Comparison of ENCODE assay signal across 38 mouse cellular contexts in genomic region chr13:59689843-59690242, GRCm38 (mm10). TPM values are rescaled to one million over a fixed set of nuclear protein-coding genes. Genes with fewer than 3 reads are reported as not detected.
"Had no signal": no experiment of that assay in that cellular context is flagged by ENCODE, and none has a peak within 500 bp of the region (broad histone marks: within the 10 kb centered on the region; RNA-seq: fewer than 3 reads in every experiment).

No protein-coding gene starts in this region.

- H3K4me1 ChIP-seq: embryonic facial prominence, embryonic 12.5 days; embryonic facial prominence, embryonic 13.5 days; embryonic facial prominence, embryonic 15.5 days; forebrain, embryonic 13.5 days; forebrain, embryonic 15.5 days had no signal

- H3K9me3 ChIP-seq: embryonic facial prominence, embryonic 12.5 days; embryonic facial prominence, embryonic 13.5 days; embryonic facial prominence, embryonic 15.5 days; forebrain, embryonic 13.5 days; forebrain, embryonic 15.5 days had no signal

- H3K4me3 ChIP-seq: embryonic facial prominence, embryonic 10.5 days; embryonic facial prominence, embryonic 12.5 days; embryonic facial prominence, embryonic 13.5 days; embryonic facial prominence, embryonic 15.5 days; erythroblast, embryonic 14.5 days; forebrain, embryonic 10.5 days; forebrain, embryonic 12.5 days; forebrain, embryonic 13.5 days; forebrain, embryonic 15.5 days; gastrocnemius, adult 2 months had no signal

- H3K36me3 ChIP-seq: embryonic facial prominence, embryonic 10.5 days; embryonic facial prominence, embryonic 12.5 days; embryonic facial prominence, embryonic 13.5 days; embryonic facial prominence, embryonic 15.5 days; forebrain, embryonic 10.5 days; forebrain, embryonic 12.5 days; forebrain, embryonic 15.5 days had no signal

- DNase-seq: cerebellum, adult 2 months; cerebellum, adult 8-10 months; cerebellum, adult 9-10 months; cerebellum, adult 9-11 months; cerebellum, postnatal 10 days; cerebellum, postnatal 14 days; cerebellum, postnatal 25 days; cerebellum, postnatal 36 days; embryo, embryonic 11 days; forebrain, postnatal 0 days; gastrocnemius, adult 2 months; gastrocnemius, postnatal 10 days; gastrocnemius, postnatal 14 days; gastrocnemius, postnatal 25 days; gastrocnemius, postnatal 36 days; heart, adult 11 months; heart, adult 18-20 months had no signal

- H3K4me2 ChIP-seq: embryonic facial prominence, embryonic 12.5 days; embryonic facial prominence, embryonic 13.5 days; embryonic facial prominence, embryonic 15.5 days; forebrain, embryonic 12.5 days; forebrain, embryonic 13.5 days; forebrain, embryonic 15.5 days had no signal

- H3K27ac ChIP-seq: embryonic facial prominence, embryonic 10.5 days; embryonic facial prominence, embryonic 12.5 days; embryonic facial prominence, embryonic 13.5 days; embryonic facial prominence, embryonic 15.5 days; forebrain, embryonic 10.5 days; forebrain, embryonic 12.5 days; forebrain, embryonic 13.5 days; forebrain, embryonic 15.5 days; gastrocnemius, adult 2 months had no signal

- ATAC-seq: forebrain, embryonic 13.5 days; forebrain, embryonic 14.5 days; forebrain, embryonic 15.5 days; forebrain, embryonic 16.5 days; forebrain, postnatal 0 days had no signal

- H3K27me3 ChIP-seq: embryonic facial prominence, embryonic 12.5 days; embryonic facial prominence, embryonic 13.5 days; embryonic facial prominence, embryonic 15.5 days; forebrain, embryonic 12.5 days; forebrain, embryonic 13.5 days; forebrain, embryonic 15.5 days had no signal

- H3K9ac ChIP-seq: embryonic facial prominence, embryonic 12.5 days; embryonic facial prominence, embryonic 13.5 days; embryonic facial prominence, embryonic 15.5 days; forebrain, embryonic 12.5 days; forebrain, embryonic 13.5 days; forebrain, embryonic 15.5 days; forebrain, postnatal 0 days had no signal

RNA-seq across cellular contexts. Expression of gene 4921517D22Rik, which starts 4.1 kb away (rescaled TPM):
- total RNA-seq: common myeloid progenitor, adult 5-6 weeks; forebrain, postnatal 0 days; gastrocnemius, adult 18-20 months; gastrocnemius, adult 2 months; gastrocnemius, adult 8-10 months; gastrocnemius, postnatal 10 days; gastrocnemius, postnatal 14 days; gastrocnemius, postnatal 25 days; gastrocnemius, postnatal 36 days; gastrocnemius, postnatal 4 days; granulocyte monocyte progenitor cell, adult 5-6 weeks; heart, adult 18-20 months had no signal
- polyA plus RNA-seq: cerebellum, adult 2 months; cortical plate, adult 2 months; embryonic facial prominence, embryonic 10.5 days; embryonic facial prominence, embryonic 11.5 days; embryonic facial prominence, embryonic 12.5 days; embryonic facial prominence, embryonic 13.5 days; embryonic facial prominence, embryonic 14.5 days; embryonic facial prominence, embryonic 15.5 days; erythroblast, embryonic 14.5 days; forebrain, embryonic 10.5 days; forebrain, embryonic 11.5 days; forebrain, embryonic 12.5 days; forebrain, embryonic 13.5 days; forebrain, embryonic 14.5 days; forebrain, embryonic 15.5 days; forebrain, embryonic 16.5 days; forebrain, postnatal 0 days; frontal cortex, adult 2 months had no signal

RNA-seq across cellular contexts. Expression of gene Spata31d1a, which starts 20.3 kb away (rescaled TPM):
- total RNA-seq: common myeloid progenitor, adult 5-6 weeks; forebrain, postnatal 0 days; gastrocnemius, adult 18-20 months; gastrocnemius, adult 2 months; gastrocnemius, adult 8-10 months; gastrocnemius, postnatal 10 days; gastrocnemius, postnatal 14 days; gastrocnemius, postnatal 25 days; gastrocnemius, postnatal 36 days; granulocyte monocyte progenitor cell, adult 5-6 weeks; heart, adult 18-20 months had no signal
- polyA plus RNA-seq: embryonic facial prominence, embryonic 11.5 days; embryonic facial prominence, embryonic 12.5 days; erythroblast, embryonic 14.5 days; forebrain, embryonic 11.5 days; forebrain, embryonic 14.5 days had no signal

RNA-seq across cellular contexts. Expression of gene Spata31d1b, which starts 22.2 kb away (rescaled TPM):
- total RNA-seq: common myeloid progenitor, adult 5-6 weeks; gastrocnemius, adult 18-20 months; gastrocnemius, adult 2 months; gastrocnemius, adult 8-10 months; gastrocnemius, postnatal 10 days; gastrocnemius, postnatal 14 days; gastrocnemius, postnatal 25 days; gastrocnemius, postnatal 36 days; granulocyte monocyte progenitor cell, adult 5-6 weeks had no signal
- polyA plus RNA-seq: cerebellum, adult 2 months; embryonic facial prominence, embryonic 10.5 days; embryonic facial prominence, embryonic 11.5 days; embryonic facial prominence, embryonic 12.5 days; embryonic facial prominence, embryonic 13.5 days; erythroblast, embryonic 14.5 days; forebrain, embryonic 11.5 days; forebrain, embryonic 12.5 days; forebrain, embryonic 13.5 days; forebrain, embryonic 14.5 days; forebrain, embryonic 15.5 days; forebrain, embryonic 16.5 days; forebrain, postnatal 0 days; frontal cortex, adult 2 months had no signal

RNA-seq across cellular contexts. Expression of gene Spata31d1d, which starts 41.7 kb away (rescaled TPM):
- total RNA-seq: common myeloid progenitor, adult 5-6 weeks; forebrain, postnatal 0 days; gastrocnemius, adult 18-20 months; gastrocnemius, adult 2 months; gastrocnemius, adult 8-10 months; gastrocnemius, postnatal 10 days; gastrocnemius, postnatal 14 days; gastrocnemius, postnatal 25 days; gastrocnemius, postnatal 36 days; gastrocnemius, postnatal 4 days; granulocyte monocyte progenitor cell, adult 5-6 weeks; heart, adult 18-20 months had no signal
- polyA plus RNA-seq: embryonic facial prominence, embryonic 10.5 days; embryonic facial prominence, embryonic 11.5 days; embryonic facial prominence, embryonic 12.5 days; embryonic facial prominence, embryonic 13.5 days; embryonic facial prominence, embryonic 14.5 days; embryonic facial prominence, embryonic 15.5 days; forebrain, embryonic 10.5 days; forebrain, embryonic 11.5 days; forebrain, embryonic 12.5 days; forebrain, embryonic 13.5 days; forebrain, embryonic 14.5 days; forebrain, embryonic 15.5 days; forebrain, embryonic 16.5 days; forebrain, postnatal 0 days had no signal
